Mouse (Mus musculus): ENCODE results near the gene Sdhc.
"Not testable (repeated sequence)": the region's sequence is repeated elsewhere in the genome, so short reads cannot be mapped to it uniquely, and the experiment has no call there.

Sdhc gene

DNA sequence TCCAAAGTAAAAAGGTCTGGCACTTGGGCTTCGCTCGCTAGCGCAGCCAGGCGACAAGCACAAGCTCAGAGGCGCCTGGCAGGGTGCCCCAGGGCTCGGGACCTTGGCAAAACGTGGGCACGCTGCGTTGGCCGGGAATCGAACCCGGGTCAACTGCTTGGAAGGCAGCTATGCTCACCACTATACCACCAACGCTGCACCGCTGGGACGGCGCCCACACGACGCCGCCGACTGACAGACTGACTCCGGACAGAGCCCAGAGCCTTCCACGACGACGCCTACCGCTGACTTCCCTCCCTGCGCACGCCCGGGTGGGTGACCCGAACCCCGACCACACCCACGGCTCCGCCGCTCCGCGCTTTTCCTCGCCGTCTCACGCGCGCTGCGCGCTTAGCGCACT lies 70.6 kb downstream of the Sdhc start:
- not testable (repeated sequence) for DNase-seq (ENCODE audit: low spot score)

- DNase-seq (ENCODE audit: low spot score), result not testable (repeated sequence)
Measured at GRCm38 (mm10) chr1:171079345-171079744, 71.1 kb downstream of the Sdhc start.

DNA sequence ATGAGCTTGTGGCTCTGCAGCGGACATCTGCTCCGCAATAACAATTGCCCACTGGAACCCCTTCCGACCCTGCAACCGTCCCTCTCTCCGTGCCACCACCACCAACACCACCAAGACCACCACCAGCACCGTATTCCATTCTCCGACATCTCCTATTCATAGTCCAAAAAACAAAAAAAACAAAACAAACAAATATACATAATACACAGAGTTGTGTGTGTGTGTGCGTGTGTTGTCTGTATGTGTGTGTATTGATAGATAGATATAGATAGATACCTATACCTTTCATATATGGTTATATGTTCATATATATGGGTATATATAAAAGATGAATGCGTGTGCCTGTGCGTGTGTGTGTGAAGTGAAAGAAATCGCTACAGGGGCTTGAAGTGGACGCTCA lies 72.0 kb downstream of the Sdhc start:
- not testable (repeated sequence) for DNase-seq (ENCODE audit: low spot score)

- peak; percentile 44 for DNase-seq (ENCODE audit: low spot score)
Measured at GRCm38 (mm10) chr1:171077955-171078354, 72.4 kb downstream of the Sdhc start.

DNA sequence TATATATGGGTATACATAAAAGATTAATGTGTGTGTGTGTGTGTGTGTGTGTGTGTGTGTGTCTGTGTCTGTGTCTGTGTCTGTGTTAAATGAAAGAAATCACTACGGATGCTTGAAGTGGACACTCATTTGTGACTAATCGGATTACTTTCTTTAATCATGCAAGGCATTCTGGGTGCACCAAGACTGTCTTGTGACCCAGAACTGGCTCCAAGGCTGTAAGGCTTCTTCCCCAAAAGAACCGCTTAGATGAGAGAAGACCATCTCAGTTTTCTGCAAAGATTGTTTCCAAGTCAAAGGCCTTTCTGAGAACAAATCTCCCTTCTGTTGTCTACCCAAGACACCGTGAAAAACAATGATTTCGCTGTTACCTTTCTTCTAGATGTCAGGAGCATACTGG lies 73.2 kb downstream of the Sdhc start:
- DNase-seq (ENCODE audit: low spot score), result not testable (repeated sequence)

Measured in ovary, adult 18-20 months (tissue).